Mouse (Mus musculus) megakaryocyte, embryonic 14.5 days (primary cell): Measurements from ENCODE around the gene Taok2.

Source experiments
- FLI1 ChIP-seq: IDR thresholded peaks from 2 replicates; pipeline ENCODE4 v1.6.1; 2012; ENCODE audit warnings: low read length, inconsistent platforms, mixed read lengths
- GATA1 ChIP-seq: IDR thresholded peaks from 3 replicates; pipeline ENCODE4 v1.6.1; 2012; ENCODE audit warnings: mixed read lengths, low read length, inconsistent platforms, borderline replicate concordance

- TF ChIP-seq GATA1: no peak
- TF ChIP-seq FLI1: no peak; the same call in 1 of the 2 replicates
Measured at GRCm38 (mm10) chr7:126862147-126862784, 22.2 kb downstream of the Taok2 start, which contains the start of gene Ino80e.
